Mouse (Mus musculus): ENCODE measurements around the gene Tmem115. TPM values are rescaled to one million over a fixed set of nuclear protein-coding genes. Genes with fewer than 3 reads are reported as not detected.
"Not testable (repeated sequence)": the region's sequence is repeated elsewhere in the genome, so short reads cannot be mapped to it uniquely, and the experiment has no call there.

Tmem115 gene
- polyA plus RNA-seq, 1 experiment from 2014 or later = 48.1 TPM

GRCm38 (mm10) chr9:107553541-107554318 lies 20.0 kb downstream of the Tmem115 start:
- no peaks in the 10 kb centered on the region for H3K9me3 ChIP-seq
- peaks cover 44% of the 10 kb centered on the region for H3K27me3 ChIP-seq
- H3K36me3 ChIP-seq = peaks cover 15% of the 10 kb centered on the region
- WGBS = 7% methylated on average over 37 of the region's 37 CpGs
- ATAC-seq (ENCODE audit: low FRiP score, low read depth) = peak; percentile 62
- H3K4me2 ChIP-seq = peak overlapping the region; percentile 87
- peaks cover 44% of the 10 kb centered on the region for H3K4me1 ChIP-seq (replicated peaks)
- H3K4me3 ChIP-seq = peak overlapping the region; percentile 52
- H3K27ac ChIP-seq (replicated peaks) = peak overlapping the region; percentile 84
- peak overlapping the region; percentile 64 for H3K9ac ChIP-seq

- under 1% methylated on average over 53 of the region's 53 CpGs for WGBS
- Histone ChIP-seq H3K4me2 (peak overlapping the region; percentile 87), H3K27me3 (peaks cover 37% of the 10 kb centered on the region), H3K9ac (peak overlapping the region; percentile 64), H3K9me3 (no peaks in the 10 kb centered on the region), H3K27ac (replicated peaks) (peak overlapping the region; percentile 84), H3K36me3 (peaks cover 22% of the 10 kb centered on the region), H3K4me1 (replicated peaks) (peaks cover 44% of the 10 kb centered on the region), H3K4me3 (peak overlapping the region; percentile 52)
- peak; percentile 95 for ATAC-seq (ENCODE audit: low FRiP score, low read depth)
Observed at GRCm38 (mm10) chr9:107554319-107554825, 20.6 kb downstream of the Tmem115 start.

- H3K9me3 ChIP-seq = no peaks in the 10 kb centered on the region
- peak overlapping the region; percentile 87 for H3K4me2 ChIP-seq
- H3K4me1 ChIP-seq (replicated peaks) = peaks cover 44% of the 10 kb centered on the region
- H3K9ac ChIP-seq = peak overlapping the region; percentile 64
- ATAC-seq (ENCODE audit: low FRiP score, low read depth) = peak; percentile 44; the same call in 1 of the 2 replicates
- peaks cover 28% of the 10 kb centered on the region for H3K36me3 ChIP-seq
- H3K4me3 ChIP-seq = peak overlapping the region; percentile 52
- peaks cover 31% of the 10 kb centered on the region for H3K27me3 ChIP-seq
- peak overlapping the region; percentile 84 for H3K27ac ChIP-seq (replicated peaks)
- WGBS = 0% methylated on average over 23 of the region's 23 CpGs
Observed at GRCm38 (mm10) chr9:107555031-107555457, 21.3 kb downstream of the Tmem115 start.

- Histone ChIP-seq H3K27ac (replicated peaks) (peak overlapping the region; percentile 84; the same call in 1 of the 2 replicates), H3K4me1 (replicated peaks) (peaks cover 42% of the 10 kb centered on the region), H3K4me3 (peak overlapping the region; percentile 52), H3K27me3 (peaks cover 24% of the 10 kb centered on the region), H3K9me3 (no peaks in the 10 kb centered on the region), H3K4me2 (peak overlapping the region; percentile 87), H3K36me3 (peaks cover 34% of the 10 kb centered on the region), H3K9ac (peak overlapping the region; percentile 64)
- ATAC-seq (ENCODE audit: low FRiP score, low read depth) = no peak
- WGBS = 48% methylated on average over 2 of the region's 2 CpGs
Observed at GRCm38 (mm10) chr9:107555701-107556100, 22.0 kb downstream of the Tmem115 start.

- WGBS = 77% methylated on average over 3 of the region's 3 CpGs
- Histone ChIP-seq H3K4me1 (replicated peaks) (peaks cover 35% of the 10 kb centered on the region), H3K9me3 (no peaks in the 10 kb centered on the region), H3K9ac (no peak overlapping the region), H3K27ac (replicated peaks) (no peak overlapping the region), H3K27me3 (peaks cover 18% of the 10 kb centered on the region), H3K4me3 (peak overlapping the region; percentile 52), H3K4me2 (peak overlapping the region; percentile 87), H3K36me3 (peaks cover 40% of the 10 kb centered on the region)
- ATAC-seq (ENCODE audit: low FRiP score, low read depth) = no peak
Observed at GRCm38 (mm10) chr9:107556346-107556745, 22.6 kb downstream of the Tmem115 start.

GRCm38 (mm10) chr9:107563029-107563581 lies 29.4 kb downstream of the Tmem115 start, which contains the start of gene Tusc2:
Gene Tusc2 (plus strand): TSS chr9:107563255.
- Histone ChIP-seq H3K4me3 (peak within 1 kb of the TSS; percentile 90), H3K27ac (replicated peaks) (peak within 1 kb of the TSS; percentile 75), H3K9ac (peak within 1 kb of the TSS; percentile 93), H3K36me3 (peaks cover 41% of the 10 kb centered on the region), H3K27me3 (no peaks in the 10 kb centered on the region), H3K4me1 (replicated peaks) (peaks cover 34% of the 10 kb centered on the region), H3K9me3 (no peaks in the 10 kb centered on the region), H3K4me2 (peak within 1 kb of the TSS; percentile 64)
- WGBS = 0% methylated on average over 42 of the region's 46 CpGs
- peak; percentile 96 for ATAC-seq (ENCODE audit: low FRiP score, low read depth)

- H3K9ac ChIP-seq; ATAC-seq (ENCODE audit: low FRiP score, low read depth); H3K27me3 ChIP-seq; H3K9me3 ChIP-seq; H3K4me2 ChIP-seq; H3K4me3 ChIP-seq; H3K27ac ChIP-seq (replicated peaks): not testable (repeated sequence)
- 50% methylated on average over 5 of the region's 5 CpGs for WGBS
- Histone ChIP-seq H3K4me1 (replicated peaks) (peaks cover 47% of the 10 kb centered on the region), H3K36me3 (peaks cover 18% of the 10 kb centered on the region)
Observed at GRCm38 (mm10) chr9:107565556-107565955, 31.8 kb downstream of the Tmem115 start.

- Histone ChIP-seq H3K27ac (replicated peaks) (0 out of 2 replicates have a peak overlapping the region, but pooled peaks have one; percentile 16), H3K36me3 (peaks cover 12% of the 10 kb centered on the region; the same call in 1 of the 2 replicates), H3K4me2 (no peak overlapping the region), H3K4me3 (no peak overlapping the region), H3K4me1 (replicated peaks) (peaks cover 53% of the 10 kb centered on the region), H3K9ac (no peak overlapping the region), H3K9me3 (no peaks in the 10 kb centered on the region), H3K27me3 (no peaks in the 10 kb centered on the region)
- WGBS = 63% methylated on average over 15 of the region's 15 CpGs
- ATAC-seq (ENCODE audit: low FRiP score, low read depth) = no peak
Observed at GRCm38 (mm10) chr9:107566041-107566709, 32.4 kb downstream of the Tmem115 start.

GRCm38 (mm10) chr9:107566855-107567254 lies 33.1 kb downstream of the Tmem115 start:
- H3K9me3 ChIP-seq = no peaks in the 10 kb centered on the region

GRCm38 (mm10) chr9:107567702-107568319 lies 34.1 kb downstream of the Tmem115 start, which contains the start of gene Hyal2:
Gene Hyal2 (plus strand): TSS chr9:107567945.
- peak within 1 kb of the TSS; percentile 87 for H3K27ac ChIP-seq (replicated peaks)
- H3K36me3 ChIP-seq = peaks cover 6% of the 10 kb centered on the region
- WGBS = 6% methylated on average over 18 of the region's 18 CpGs
- peak within 1 kb of the TSS; percentile 82 for H3K4me3 ChIP-seq
- peak within 1 kb of the TSS; percentile 88 for H3K9ac ChIP-seq
- ATAC-seq (ENCODE audit: low FRiP score, low read depth) = no peak
- peaks cover 56% of the 10 kb centered on the region for H3K4me1 ChIP-seq (replicated peaks)
- no peaks in the 10 kb centered on the region for H3K27me3 ChIP-seq
- peak within 1 kb of the TSS; percentile 85 for H3K4me2 ChIP-seq
- no peaks in the 10 kb centered on the region for H3K9me3 ChIP-seq

More at GRCm38 (mm10) chr9:107566855-107567254, 33.1 kb downstream of the Tmem115 start:
- no peak overlapping the region; the same call in 1 of the 2 replicates for H3K27ac ChIP-seq (replicated peaks)
- no peaks in the 10 kb centered on the region for H3K27me3 ChIP-seq
- no peak overlapping the region for H3K9ac ChIP-seq
- H3K36me3 ChIP-seq = peaks cover 5% of the 10 kb centered on the region; the same call in 1 of the 2 replicates
- H3K4me2 ChIP-seq = no peak overlapping the region
- H3K4me3 ChIP-seq = no peak overlapping the region
- H3K4me1 ChIP-seq (replicated peaks) = peaks cover 60% of the 10 kb centered on the region
- WGBS = 64% methylated on average over 3 of the region's 3 CpGs
- ATAC-seq (ENCODE audit: low FRiP score, low read depth) = no peak

All from hindbrain, embryonic 15.5 days (tissue).